Mouse (Mus musculus) layer of hippocampus, adult 8-10 months (tissue): ENCODE results near the gene Crtc3. TPM values are rescaled to one million over a fixed set of nuclear protein-coding genes. Genes with fewer than 3 reads are reported as not detected.
A peak's percentile ranks its signal among the peaks of the same experiment; 100 is the strongest.

Experiments used
- DNase-seq, 2 experiments: peaks; one replicate each; pipeline ENCODE4 v3.0.0; 2022; ENCODE audit warnings: low spot score in 2 of 2
- total RNA-seq, 4 experiments: library from RNA; stranded (reverse); gene quantifications; 2 replicates each; pipeline ENCODE4 v1.2.4; 2022

Crtc3 gene
- total RNA-seq, 4 experiments from 2014 or later = 20.5 to 24.6 (median 21.8) TPM

DNA sequence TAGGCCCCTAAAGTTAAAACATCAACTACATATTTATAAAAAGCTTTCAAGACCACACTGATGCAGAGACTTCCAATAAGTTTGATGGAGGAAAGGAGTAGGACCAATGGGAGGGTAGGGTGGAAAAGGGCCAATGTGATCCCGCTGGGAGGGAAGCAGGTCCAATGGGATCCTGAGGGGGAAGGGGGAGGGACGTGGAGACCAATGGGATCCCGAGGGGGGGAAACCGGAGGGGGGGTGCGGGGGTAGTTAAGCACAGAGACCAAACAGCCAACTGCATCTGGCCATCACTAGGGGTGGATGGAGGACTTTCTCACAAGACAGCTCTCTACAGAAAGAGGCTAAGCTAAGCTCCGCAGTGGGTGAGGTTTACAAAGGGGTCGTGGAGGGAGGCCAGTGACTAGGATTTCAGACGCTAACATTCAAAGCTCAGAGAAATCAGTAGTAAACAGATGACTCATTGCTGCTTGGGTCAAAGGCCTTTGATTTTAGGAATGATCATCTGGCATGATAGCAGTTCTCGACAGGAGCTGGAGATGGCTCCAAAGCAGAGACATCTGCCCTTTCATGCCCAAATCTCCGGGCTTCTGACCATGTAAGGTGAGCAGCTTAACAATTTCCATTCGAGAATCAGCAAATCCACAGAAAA, 83.6 kb downstream of the Crtc3 start:
- DNase-seq = no peak

DNA sequence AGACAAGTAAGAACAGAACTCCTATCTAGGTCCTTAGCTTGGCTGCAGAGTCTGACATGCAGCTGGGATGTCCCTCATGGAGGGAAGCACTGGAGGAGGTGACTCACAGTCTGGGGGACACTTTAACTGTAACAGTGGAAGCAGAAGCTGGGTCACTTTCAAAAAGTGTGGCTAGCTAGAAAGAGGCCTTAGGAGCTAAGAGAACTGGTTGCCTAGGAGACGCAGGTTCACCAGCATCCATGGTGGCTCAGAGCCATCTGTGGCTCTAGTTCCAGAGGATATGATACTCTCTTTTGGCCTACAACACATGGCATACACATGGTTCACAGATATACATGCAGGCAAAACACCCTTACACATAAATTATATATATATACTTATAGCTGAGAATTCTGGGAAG, 86.1 kb downstream of the Crtc3 start:
- DNase-seq = no peak

DNA sequence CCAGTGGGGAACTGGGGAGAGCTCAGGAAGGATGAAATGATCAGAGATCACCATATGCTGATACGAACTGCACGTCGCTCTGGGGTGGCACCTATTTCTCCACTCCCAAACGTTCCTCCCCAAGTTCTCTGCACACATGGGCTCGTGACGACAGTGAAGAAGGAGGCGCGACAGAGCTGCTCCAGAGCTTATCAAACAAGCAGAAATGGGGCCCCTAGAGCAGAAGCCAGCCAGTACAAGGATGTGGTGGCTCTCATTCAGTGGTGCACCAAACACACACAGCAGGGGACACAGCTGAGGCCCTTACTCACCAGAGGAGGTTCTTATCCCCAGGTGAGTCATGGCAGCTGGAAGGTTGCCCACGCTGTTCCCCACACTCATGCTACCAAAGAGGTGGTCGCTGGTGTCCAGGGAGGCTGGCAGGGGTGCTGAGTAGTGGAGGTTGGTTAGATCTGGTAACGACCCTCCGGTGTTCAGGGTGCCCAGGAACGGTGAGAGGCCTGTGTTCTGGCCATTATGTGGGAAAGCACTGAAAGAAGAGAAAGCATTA, 90.2 kb downstream of the Crtc3 start:
- no peak for DNase-seq

DNA sequence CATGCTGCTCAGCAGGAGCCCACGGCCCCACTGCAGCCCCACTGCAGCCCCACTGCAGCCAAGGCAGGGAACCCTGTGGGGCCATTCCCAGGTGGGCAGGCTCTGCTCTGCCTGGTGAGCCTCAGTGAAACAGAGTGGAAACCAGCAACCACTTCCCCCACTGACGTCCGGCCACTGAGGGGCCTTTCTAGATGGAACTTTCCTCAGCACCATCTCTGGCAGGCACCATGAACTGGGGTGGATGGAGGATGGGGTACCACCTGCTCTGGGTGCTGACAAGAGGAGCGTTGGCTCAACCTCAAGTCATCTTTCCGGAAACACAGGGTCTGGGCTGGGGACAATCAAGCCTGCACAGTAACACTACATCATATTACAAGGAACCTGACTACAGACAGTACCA, 90.8 kb downstream of the Crtc3 start:
- no peak for DNase-seq

DNA sequence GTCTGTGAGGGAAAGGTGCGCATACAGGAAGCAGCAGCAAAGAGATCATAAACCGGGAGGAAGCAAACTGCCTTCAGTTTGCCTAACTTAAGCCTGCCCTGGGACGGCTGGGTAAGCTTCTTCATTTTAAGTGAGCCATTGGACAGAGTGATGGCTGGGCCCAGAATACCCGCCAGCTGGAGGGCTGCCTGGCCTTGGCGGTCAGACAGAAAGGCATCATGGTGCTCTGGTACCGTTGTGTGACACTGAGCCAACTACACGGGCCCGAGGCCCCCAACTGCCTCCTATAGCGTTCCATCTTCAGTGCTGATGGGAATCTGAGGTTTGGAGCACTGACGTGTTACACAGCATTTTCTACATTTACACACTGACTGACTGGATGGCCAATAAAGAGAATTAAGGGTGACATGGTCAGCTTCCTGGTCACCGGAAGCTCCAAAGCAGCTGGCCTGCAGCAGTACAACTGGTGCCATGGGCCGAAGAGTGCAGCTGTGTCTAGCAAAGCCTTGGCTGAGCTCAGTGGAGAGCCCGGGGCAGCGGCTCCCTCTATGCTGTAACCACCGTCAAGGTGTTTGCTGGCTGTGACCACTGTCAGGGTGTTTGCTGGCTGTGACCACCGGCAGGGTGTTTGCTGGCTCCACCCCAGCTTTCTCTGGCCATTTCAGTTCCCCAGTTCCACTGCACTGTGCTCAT, 99.5 kb downstream of the Crtc3 start:
- DNase-seq = peak in 1 of 2 experiments; percentile 35

DNA sequence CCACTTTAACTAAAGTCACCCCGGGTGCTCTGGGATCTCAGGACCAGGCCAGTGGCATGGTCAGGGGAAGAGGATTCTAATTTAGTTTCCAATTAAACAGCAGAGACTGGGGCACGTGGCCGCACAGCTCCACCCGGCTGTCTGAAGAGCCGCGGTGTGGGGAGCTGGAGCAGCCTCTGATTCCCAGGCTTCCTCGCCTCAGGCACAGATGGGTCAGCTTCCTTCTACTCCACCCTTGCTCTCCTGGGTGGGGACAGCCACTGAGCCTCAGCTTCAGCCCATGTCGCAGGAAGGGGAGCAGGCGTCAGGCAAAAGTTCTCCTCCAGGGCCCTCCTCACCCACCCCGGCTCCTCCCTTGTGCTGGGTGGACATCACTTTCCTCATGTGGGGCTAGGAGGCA, 101.0 kb downstream of the Crtc3 start:
- no peak for DNase-seq

DNA sequence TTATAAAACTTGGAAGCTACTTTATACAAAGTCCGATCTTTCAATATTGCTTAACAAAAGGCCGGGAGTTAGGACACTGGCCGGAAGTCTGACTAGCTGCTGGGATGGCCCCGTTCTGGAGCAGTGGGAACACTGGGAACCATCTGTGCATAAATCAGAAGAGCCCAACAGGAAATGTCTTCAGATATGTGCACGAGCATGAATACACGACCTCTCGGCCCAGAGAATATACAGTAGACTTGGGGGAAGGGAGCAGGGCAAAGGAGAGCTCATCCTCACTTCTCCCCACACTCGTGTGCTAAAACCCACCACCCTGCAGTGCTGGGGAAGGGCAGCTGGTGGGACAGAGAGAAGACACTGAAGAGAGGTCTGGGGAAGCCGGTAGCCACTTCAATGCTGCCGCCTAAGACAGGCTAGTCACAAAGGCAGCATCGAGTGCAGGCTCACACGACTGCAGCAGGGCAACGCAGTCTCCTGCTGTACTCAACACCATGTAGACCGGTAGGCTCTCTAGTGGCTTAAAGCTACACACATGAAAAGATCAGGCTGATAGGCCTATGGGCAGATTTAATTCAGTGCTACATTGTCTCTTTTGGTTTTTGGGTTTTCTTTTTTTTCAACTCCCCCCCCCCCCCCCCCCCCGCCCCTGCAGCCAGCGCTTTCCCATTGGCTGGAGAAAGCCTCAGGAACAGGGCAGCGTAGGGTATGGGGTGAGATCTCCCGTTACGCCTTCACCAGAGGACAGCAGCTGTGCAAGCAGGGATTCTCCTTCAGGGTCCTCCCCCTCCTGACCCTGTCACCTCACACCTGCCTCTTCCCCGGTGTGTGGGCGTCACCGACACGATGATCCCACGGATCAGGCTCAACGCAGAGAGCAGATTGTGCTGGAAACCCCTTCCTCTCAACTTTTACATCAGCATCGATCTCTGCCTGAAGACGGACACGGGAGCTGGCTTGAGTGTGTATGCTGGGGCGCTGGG, 101.7 kb downstream of the Crtc3 start:
- no peak for DNase-seq

DNA sequence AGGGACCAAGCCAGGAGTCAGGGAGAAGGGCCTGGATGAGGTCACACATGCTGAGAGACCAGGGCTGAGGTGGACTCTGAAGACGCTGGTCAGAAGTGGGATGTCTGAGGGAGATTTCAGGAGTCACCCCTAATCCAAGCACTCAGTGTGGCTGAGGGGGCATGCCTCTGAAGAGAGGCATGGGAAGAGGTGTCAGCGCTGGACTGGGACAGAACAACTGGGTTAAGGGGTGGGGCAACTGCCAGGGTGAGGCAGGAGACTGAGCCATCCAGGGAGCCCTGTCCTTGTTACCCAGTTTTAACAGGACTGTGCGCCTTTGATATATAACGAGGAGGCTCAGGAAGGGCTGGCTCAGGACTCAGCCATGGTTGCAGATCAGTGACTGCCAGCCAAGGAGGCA, 102.5 kb downstream of the Crtc3 start:
- no peak for DNase-seq

DNA sequence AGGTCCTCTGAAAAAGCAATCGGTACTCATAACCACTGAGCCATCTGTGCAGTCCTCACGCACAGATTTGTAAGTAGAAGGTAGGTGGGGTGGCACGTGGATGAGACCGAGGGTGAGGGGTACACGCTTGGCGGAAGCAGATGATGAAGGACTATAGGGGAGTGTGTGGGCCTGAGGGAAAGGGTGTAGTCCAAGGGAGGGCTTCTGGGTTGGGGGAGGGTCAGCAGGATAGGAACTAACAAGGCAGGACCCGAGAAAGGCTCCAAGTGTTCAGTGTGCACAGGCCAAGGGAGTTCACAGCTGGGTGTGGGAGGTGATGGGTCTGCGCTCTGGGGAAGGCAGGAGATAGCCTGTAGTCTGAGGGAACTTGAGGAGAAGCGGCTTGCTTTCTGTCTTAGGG, 103.3 kb downstream of the Crtc3 start:
- no peak for DNase-seq

DNA sequence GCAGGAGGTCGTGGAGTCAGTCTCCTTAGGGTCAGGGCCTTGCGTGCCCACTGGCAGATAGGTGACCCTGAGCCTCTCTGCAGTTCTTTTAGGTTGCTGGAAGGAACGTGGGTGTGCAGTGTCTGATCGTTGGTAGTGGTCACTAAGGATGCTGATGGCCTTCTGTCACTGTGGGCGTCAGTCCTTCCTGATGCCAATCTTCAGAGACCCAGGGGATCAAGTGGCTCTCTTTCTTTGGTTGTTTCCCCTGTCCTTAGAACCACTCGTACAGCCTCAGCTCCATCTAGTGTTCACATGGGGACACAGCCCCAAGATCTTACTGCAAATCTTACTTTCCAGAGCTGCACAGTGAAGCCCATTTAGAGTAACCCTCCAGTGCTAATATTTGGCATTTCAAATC, 104.7 kb downstream of the Crtc3 start:
- DNase-seq = peak in 1 of 2 experiments; percentile 63

DNA sequence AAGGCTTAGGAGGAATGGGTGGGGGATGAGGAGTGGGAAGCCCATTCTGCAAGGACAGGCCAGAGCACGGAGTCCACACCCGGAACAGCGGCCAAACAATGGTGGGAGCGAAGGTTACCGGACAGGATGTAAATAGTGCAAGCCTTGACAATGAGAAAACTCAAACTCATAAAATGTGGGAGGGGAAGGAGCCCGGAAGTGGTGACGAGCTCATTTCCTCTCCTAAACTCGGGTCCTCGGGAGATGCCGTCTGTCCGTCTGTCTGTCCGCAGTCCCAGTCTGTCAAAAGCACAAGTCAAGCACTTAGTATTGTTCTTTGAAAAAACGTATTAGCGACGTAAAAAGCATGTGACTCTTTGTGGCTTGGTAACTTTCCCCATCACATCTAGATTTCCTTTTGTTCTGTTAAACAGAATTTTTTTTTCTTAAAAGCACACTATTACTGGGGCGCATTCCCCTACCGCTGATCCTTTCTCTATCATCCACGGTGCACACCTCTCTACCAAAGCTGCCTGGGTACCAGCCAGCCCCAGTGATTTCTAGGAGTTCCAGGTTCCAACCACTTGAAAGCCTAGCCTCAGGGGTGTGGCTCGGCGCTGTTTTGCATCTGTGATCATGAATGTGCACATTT, 105.7 kb downstream of the Crtc3 start:
- no peak for DNase-seq

DNA sequence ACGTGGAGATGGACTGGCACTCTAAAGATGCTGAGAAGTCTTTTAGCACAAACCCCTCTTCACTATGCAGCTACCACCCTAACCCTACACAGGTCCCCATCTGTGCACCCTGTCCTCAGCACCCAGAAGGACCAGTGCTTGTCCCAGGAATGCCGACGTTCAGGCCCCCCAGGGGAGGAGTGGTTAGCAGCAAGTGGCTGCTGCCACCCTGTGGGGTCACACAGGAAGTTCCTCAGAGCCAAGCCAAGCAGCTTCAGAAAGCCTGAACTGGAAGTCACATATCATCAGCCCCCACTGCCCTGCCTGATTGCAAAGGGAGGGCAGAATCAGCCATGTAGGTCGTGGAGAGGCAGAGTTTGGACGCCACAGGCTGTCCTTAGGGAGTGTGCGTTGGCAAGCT, 108.3 kb downstream of the Crtc3 start:
- no peak for DNase-seq

DNA sequence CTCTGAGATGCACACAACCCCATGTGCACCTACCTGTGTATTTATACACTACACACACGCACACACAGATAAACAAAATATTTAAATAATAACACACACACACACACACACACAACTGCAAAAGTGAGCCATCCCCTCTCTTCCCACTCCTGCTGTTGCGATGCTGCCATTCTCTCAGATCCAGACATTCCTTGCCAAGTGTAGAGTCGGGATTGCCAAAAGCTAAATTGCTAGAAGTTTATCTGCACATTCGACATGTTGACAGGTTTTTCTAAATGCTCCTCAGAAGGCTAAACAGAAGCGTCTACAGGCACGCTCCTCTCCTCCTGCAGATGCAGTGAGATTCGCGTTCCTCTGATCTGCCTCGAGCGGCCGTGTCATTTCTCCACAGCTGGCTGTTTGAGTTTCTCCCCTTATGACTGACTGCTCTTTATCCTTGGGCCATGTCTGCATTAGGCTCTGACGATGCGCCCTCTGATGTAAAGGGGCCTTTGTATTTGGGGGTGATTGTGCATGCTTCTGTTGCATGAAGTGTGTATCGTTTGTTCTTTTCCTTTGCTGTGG, 111.2 kb downstream of the Crtc3 start:
- no peak for DNase-seq

DNA sequence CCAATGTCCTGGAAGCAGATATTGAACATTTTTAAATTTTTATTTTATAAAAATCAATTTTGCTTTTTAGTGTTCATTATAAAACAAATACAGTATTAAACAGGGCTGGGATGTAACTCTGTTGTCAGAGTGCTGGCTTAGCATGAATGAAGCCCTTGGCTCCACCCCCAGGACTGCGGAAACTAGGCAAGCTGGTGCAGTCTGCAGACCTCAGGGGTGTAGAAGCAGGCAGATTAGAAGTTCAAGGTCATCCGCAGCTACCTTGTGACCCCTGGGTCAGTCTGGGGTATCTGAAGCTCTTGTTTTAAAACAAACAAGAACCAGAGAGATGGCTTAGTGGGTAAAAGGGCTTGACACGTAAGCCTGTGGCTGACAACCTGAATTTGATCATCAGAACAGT, 112.1 kb downstream of the Crtc3 start:
- no peak for DNase-seq

DNA sequence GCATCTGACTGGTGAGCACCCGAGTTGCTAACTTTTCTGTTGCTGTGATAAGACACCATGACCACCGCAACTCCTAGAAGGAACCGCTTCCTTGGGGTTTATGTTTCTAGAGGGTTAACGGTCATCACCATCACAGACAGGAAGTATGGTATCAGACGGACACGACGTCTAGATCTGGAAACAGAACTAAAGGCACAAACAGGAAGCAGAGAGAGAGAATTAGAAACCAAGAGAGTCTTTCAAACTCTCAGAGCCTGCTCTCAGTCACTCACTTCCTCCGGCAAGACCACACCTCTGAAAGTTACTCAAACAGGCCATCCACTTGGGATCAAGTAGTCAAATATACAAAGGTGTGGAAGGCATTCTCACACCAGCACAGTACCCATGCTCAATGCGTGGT, 112.9 kb downstream of the Crtc3 start:
- no peak for DNase-seq

DNA sequence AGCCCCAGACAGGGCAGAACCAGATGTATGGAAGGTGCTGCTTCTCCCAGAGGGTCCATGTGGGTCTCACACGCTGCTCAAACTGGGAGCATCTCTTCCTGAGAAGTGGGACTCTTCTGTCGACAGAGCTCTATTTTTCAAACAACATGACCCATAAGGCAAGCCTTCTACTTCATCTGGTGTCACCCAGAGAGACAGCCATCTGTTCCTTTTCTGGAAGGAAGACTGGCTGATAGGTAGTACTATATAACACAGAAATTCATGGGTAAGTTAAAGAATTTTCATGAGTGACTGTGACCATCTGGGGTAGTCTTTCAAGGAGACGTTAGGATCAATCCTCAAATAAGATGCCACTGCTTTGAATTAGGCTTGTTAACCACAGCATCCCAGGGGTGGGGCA, 115.6 kb downstream of the Crtc3 start:
- no peak for DNase-seq

DNA sequence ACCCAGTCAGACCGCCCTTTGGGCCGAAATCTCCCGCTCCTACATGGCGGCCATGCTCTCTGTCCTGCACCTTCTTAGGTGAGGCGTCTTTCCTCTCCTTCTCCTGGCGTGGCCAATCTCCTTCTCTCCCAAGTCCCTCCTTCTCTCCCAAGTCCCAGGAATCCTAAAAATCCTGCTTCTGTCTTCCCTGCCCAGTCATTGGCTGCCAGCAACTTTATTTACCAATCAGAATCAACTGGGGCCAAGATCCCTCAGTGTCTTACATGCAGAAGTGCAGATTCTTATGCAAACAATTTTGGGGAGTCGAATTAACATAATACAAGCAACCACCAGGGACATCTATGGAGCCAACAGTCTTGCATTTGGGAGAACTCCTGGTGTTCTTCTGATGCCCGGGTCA, 120.7 kb downstream of the Crtc3 start:
- DNase-seq = no peak

DNA sequence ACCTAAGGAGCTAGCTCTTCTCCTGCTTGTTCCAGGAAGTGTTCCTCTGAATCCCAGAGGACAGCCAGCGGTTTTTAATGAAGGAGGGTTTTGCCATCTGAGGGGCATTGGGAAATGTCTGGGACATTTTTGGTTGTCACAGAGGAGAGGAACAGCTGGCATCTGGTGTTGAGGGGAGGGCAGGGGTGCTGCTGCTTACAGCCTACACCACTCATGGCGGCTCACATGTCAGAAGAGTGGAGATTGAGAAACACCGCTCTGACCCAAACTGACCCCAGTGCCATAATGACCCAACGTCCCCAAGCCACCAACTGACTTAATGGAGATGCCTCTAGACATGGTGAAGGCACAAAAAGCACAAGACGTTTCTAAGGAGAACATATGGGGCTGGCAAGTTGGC, 126.7 kb downstream of the Crtc3 start:
- no peak for DNase-seq

DNA sequence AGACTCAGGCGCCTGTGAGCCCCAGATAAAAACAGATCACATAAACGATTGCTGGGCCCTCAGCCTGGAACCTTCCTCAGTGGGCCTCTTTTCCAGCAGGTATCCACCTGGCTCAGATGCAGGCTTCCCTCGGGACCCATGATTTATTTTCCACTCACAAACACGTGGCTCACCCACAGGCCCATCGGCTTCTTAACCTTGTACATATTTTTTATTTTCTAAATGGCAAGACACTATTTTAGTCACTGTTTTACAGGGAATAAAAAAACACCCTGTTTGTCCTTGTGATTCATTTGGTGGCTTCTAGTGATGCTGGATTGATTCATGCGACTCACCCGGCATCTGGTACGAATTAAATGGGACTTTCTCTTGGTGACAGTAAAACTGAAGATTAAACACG, 127.4 kb downstream of the Crtc3 start:
- no peak for DNase-seq

DNA sequence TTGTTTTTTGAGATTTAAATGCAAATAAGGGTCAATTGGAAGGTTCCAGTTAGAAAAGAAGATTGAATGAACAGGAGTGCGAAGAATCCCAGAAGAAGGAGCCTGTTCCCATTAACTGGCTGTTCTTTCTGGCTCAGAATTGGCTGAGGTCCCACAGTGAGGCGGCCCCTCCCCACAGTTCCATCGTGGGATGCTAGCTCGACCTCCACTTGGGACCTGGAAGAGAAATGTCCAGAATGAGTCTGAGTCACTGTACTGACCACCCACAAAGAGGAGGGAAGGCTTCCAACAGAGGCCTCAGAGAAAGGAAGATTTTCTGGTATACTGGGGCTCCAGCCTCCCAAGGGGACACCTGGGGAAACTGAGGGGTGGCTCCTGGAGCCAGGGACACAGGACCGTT, 130.1 kb downstream of the Crtc3 start:
- no peak for DNase-seq

DNA sequence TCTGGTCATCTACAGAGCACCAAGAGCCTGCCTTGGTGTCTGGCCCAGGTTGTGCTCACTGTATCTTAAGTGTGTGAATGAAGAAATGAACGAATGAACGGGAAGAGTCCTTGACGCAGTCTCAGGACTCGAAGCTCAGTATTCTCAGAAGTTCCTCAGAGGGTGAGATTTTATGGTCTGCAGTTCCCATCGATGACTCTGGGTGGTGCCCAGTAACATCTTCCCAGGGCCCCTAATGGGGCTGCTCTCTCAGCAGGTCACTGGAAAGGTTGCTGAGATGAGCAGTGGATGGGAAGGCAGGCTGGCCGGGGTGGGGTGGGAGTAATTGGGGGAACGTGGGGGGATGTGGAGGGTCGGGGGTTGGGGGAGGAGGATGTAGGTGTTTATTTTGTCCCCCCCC, 130.6 kb downstream of the Crtc3 start:
- DNase-seq = no peak
